Mouse (Mus musculus): ENCODE measurements around the gene Slc30a4. TPM values are rescaled to one million over a fixed set of nuclear protein-coding genes. Genes with fewer than 3 reads are reported as not detected.

The Slc30a4 gene
- polyA plus RNA-seq, 1 experiment: not detected

DNA sequence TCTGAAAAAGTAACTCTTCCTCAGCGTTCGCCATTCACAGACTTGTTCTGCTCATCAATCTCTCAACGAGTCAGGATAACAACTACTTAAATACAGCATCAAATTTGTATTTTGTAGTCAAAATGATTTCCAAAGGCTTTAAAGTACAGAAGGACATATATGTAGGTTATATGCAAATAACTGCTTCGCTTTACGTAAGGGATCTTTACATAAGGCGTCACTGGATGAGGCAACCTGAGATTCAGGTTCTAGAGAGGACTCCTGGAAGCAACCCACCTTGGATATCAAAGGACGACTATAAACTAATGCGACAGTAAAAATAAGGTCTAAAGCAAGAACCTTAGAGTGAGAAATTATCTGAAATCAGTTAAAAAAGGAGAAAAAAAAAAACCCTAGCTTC lies 1.5 kb downstream of the Slc30a4 start:
- TF ChIP-seq GATA1 (IDR thresholded peaks at IDR 0.05; ENCODE audit: low read length): no peak

- no peak for TF ChIP-seq GATA1 (IDR thresholded peaks at IDR 0.05; ENCODE audit: low read length)
Observed at GRCm38 (mm10) chr2:122697526-122697925, 4.9 kb downstream of the Slc30a4 start.

GRCm38 (mm10) chr2:122686665-122687064 lies 15.8 kb downstream of the Slc30a4 start:
- no peak for TF ChIP-seq GATA1 (IDR thresholded peaks at IDR 0.05; ENCODE audit: low read length)

- TF ChIP-seq GATA1 (IDR thresholded peaks at IDR 0.05; ENCODE audit: low read length): no peak
Observed at GRCm38 (mm10) chr2:122683641-122684040, 18.8 kb downstream of the Slc30a4 start.

- no peak for TF ChIP-seq GATA1 (IDR thresholded peaks at IDR 0.05; ENCODE audit: low read length)
Observed at GRCm38 (mm10) chr2:122682520-122682919, 19.9 kb downstream of the Slc30a4 start.

DNA sequence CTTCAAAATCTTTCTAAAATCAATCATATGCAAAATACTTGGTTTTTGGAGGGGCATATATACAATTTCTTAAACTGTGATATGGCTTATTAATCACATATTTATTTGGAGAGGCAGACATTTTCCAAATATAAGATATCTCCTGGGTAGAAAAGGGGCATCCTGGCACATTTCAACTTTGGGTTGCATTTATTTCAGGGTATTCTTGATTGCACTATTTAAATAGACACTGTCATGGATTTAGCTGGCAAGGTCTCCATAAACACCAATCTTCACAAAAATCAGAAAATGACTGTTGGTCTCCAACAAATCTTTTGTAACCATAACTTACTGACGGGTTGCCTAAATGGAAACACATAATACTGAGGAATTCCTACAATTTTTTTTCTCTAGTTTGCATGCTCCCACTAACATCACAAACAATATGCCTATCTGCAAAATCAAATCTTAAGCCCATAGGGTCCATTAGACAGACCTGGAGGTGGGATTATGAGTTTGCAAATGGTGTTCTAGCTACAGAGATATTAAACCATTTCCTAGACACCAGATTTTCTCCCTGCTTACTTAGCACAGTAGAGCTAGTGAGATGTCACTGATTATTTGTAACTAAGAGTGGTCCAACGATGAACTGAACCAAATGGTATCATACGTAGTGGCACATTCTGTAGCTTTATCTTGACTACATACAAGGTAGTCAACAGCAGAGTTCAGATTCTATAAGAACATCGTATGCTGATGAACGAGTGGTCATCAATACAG lies 20.9 kb downstream of the Slc30a4 start:
- TF ChIP-seq GATA1 (IDR thresholded peaks at IDR 0.05; ENCODE audit: low read length): no peak

GRCm38 (mm10) chr2:122675126-122675525 lies 27.3 kb downstream of the Slc30a4 start:
- no peak for TF ChIP-seq GATA1 (IDR thresholded peaks at IDR 0.05; ENCODE audit: low read length)

- no peak for TF ChIP-seq GATA1 (IDR thresholded peaks at IDR 0.05; ENCODE audit: low read length)
Observed at GRCm38 (mm10) chr2:122672841-122673240, 29.6 kb downstream of the Slc30a4 start.

GRCm38 (mm10) chr2:122671714-122672113 lies 30.7 kb downstream of the Slc30a4 start:
- no peak for TF ChIP-seq GATA1 (IDR thresholded peaks at IDR 0.05; ENCODE audit: low read length)

DNA sequence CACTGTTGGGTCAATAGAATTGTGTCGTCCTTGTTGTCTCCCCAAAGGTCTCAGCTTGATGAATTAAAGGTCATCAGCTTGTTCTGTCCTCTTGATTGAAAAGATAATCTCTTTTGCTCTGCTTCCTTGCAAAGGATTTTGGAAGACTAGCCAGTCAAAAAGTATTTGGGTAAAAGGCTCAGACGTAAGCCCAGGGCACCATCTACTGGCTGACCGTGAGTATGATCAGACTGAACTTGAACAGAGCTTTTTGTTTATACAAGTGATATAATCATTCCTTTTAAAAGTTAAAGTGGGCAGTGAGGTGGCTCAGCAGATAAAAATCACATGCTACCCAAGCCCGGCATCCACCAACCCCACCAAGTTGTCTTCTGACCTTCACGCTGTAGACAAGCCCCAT lies 34.6 kb downstream of the Slc30a4 start:
- TF ChIP-seq GATA1 (IDR thresholded peaks at IDR 0.05; ENCODE audit: low read length): no peak

DNA sequence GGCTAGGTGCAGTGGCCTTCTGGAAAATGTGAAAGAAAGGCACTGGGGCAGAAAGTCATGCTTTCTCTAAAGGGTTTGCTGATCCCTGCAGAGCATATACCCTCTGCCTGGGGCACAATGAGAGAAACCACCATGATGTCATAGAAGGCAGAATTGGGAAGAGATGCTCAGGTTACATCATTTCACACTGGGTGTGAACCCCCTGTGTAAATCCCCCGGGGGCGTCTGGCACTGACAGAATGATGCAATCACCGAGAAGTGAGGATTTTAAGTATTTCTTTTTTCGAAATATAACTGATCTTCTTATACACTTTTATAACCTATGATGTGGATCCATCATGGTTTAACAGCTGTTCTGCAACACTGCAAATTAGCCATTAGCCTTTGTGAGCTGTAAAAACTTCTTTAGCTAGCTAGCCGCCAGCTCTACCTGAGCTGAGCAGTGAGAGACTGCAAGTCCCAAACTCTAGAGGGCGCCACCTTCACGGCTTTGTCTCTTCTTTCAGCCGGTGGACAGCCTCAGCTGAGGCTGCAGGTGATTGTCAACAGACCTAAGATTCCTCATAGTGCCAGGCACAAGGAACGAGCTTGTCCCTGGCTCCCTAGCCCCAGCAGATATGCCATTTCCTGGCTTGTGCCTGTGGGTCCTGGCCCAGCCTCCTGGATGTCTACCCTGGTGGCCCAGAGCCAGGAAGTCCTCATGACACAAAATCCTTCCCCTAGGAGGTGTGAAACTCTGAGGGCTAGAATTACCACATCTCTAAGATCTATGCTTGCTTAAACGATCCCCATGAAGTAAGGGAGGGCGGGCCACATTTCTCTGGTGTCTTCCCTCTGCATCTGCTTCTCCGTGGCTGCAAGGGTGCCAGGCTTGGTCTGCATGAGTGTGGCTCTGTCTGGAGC lies 36.2 kb downstream of the Slc30a4 start:
- TF ChIP-seq GATA1 (IDR thresholded peaks at IDR 0.05; ENCODE audit: low read length): no peak

DNA sequence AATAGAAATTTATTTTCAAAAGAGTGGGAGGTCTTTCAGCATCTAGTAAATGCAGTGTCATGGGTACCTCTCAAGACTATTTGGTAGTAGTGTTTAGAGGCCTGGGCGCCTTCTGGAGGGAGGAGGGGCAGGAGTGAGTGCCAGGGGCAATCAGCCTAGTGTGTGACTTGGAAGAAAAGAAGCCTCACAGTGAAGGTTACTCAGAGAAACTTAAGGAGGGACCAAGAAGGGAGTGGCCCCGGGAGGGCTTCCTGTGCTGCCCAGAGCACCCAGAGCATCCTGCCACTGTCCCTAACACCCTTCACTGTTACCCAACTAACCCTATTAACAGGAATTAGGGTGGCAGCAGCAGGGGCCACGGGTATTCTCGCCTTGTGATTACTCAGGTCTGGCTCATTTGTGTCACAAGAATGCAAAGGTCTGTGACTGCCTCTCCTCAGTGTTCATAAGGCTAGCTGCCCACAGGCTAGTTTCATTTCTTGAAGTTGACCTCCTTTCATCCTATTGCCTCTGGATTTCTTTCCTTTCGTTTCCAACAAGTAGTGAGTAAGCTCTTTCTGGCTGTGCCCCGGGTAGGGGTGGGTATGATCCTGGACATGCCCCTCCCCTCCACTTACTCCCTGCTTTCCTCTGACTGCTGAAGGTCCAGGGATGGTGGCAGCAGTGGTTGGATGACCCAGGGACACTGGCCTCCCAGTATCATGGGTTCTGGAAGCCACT lies 37.0 kb downstream of the Slc30a4 start:
- no peak for TF ChIP-seq GATA1 (IDR thresholded peaks at IDR 0.05; ENCODE audit: low read length)

GRCm38 (mm10) chr2:122659825-122660224 lies 42.6 kb downstream of the Slc30a4 start:
- no peak for TF ChIP-seq GATA1 (IDR thresholded peaks at IDR 0.05; ENCODE audit: low read length)

DNA sequence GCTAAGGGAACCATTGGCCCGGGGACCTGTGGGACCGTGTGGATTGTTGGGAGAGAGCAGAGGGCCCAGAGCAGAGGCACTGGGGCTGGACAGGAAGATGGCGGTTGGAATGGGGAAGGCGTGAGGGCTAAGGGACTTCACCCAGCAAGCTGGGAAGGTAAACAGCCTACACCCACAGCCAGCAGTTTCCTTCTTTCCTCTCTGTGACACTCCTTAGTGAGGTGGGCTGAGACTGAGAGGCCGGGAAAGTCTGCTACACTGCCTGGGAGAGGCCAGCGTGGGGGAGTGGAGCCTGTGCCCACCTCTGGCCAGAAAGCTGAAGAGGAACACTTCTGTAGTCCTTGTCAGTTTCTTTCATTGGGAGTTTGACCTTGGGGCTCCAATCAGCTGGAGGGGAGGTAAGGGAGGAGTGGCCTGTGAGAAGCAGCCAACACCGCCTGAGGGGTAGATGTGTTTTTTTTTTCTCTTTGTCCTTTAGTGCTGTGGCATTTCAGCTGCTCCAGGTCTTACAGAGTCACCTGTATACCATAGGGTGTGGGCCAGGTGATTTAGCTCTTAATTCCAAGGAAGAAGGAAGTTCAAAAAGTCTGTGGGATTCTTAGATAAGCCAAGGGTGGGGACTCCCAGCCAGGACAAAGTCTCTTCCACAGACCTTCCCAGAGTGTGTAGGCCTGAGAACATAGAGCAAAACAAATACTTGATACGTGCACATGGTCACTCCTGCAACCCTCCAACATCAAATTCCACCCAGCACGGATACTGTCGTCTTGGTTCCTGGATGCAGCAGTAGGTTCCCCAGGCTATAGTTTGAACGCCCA lies 44.5 kb downstream of the Slc30a4 start:
- no peak for TF ChIP-seq GATA1 (IDR thresholded peaks at IDR 0.05; ENCODE audit: low read length)

DNA sequence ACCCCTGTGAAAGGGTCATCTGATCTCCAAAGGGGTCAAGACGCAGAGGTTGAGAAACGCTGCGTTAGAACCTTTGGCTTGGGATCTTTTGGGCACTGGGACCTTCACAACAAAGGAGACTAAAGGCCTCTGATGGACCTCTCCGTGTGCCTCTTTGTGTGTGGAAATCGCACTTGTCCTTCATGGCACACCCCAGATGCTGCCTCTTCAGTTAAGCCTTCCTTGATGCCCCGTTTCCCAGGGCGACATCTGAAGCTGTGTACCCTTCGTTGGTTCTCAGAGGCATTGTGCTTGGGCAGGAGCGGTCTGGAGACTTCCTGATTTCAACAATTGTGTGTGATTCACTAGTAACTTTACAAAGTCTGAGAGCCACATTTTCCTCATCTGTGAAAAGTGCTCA lies 45.7 kb downstream of the Slc30a4 start:
- no peak for TF ChIP-seq GATA1 (IDR thresholded peaks at IDR 0.05; ENCODE audit: low read length)

Measured in G1E-ER4 (cell line).